Mouse (Mus musculus): ENCODE measurements around the gene Mgat4c. TPM values are rescaled to one million over a fixed set of nuclear protein-coding genes. Genes with fewer than 3 reads are reported as not detected.
"Not testable (repeated sequence)": the region's sequence is repeated elsewhere in the genome, so short reads cannot be mapped to it uniquely, and the experiment has no call there.

Mgat4c gene
- polyA plus RNA-seq, 2 experiments from 2014 or later, result not detected

- no peak for ATAC-seq
These were observed 473.6 kb downstream of the Mgat4c start for GRCm38 (mm10) chr10:102154865-102155264.

GRCm38 (mm10) chr10:102155853-102156252 lies 474.6 kb downstream of the Mgat4c start:
- no peak for ATAC-seq

- no peak for ATAC-seq
These were observed 477.5 kb downstream of the Mgat4c start for GRCm38 (mm10) chr10:102158809-102159208.

- ATAC-seq, result no peak
These were observed 503.4 kb downstream of the Mgat4c start for GRCm38 (mm10) chr10:102184726-102185125.

GRCm38 (mm10) chr10:102191646-102192045 lies 510.4 kb downstream of the Mgat4c start:
- no peak for ATAC-seq

GRCm38 (mm10) chr10:102196850-102197249 lies 515.6 kb downstream of the Mgat4c start:
- no peak for ATAC-seq

- no peak for ATAC-seq
These were observed 557.4 kb downstream of the Mgat4c start for GRCm38 (mm10) chr10:102238558-102239211.

- ATAC-seq, result no peak
These were observed 562.6 kb downstream of the Mgat4c start for GRCm38 (mm10) chr10:102243897-102244296.

GRCm38 (mm10) chr10:102244601-102245000 lies 563.3 kb downstream of the Mgat4c start:
- ATAC-seq, result no peak

GRCm38 (mm10) chr10:102245269-102245668 lies 564.0 kb downstream of the Mgat4c start:
- no peak for ATAC-seq

GRCm38 (mm10) chr10:102308892-102309479 lies 627.7 kb downstream of the Mgat4c start:
- ATAC-seq, result no peak

GRCm38 (mm10) chr10:102365685-102366381 lies 684.5 kb downstream of the Mgat4c start:
- no peak for ATAC-seq

- no peak for ATAC-seq
These were observed 689.3 kb downstream of the Mgat4c start for GRCm38 (mm10) chr10:102370576-102370975.

- ATAC-seq, result no peak
These were observed 690.8 kb downstream of the Mgat4c start for GRCm38 (mm10) chr10:102372111-102372510.

GRCm38 (mm10) chr10:102374061-102374460 lies 692.8 kb downstream of the Mgat4c start:
- ATAC-seq, result no peak

- no peak for ATAC-seq
These were observed 696.1 kb downstream of the Mgat4c start for GRCm38 (mm10) chr10:102377377-102377776.

GRCm38 (mm10) chr10:102389223-102389622 lies 707.9 kb downstream of the Mgat4c start:
- ATAC-seq, result no peak

GRCm38 (mm10) chr10:102417654-102418272 lies 736.5 kb downstream of the Mgat4c start:
- ATAC-seq, result no peak

GRCm38 (mm10) chr10:102435048-102435447 lies 753.8 kb downstream of the Mgat4c start:
- not testable (repeated sequence) for ATAC-seq

GRCm38 (mm10) chr10:102435467-102435866 lies 754.2 kb downstream of the Mgat4c start:
- not testable (repeated sequence) for ATAC-seq
